In genomic region chr13:37963354-37964007, GRCm38 (mm10) we compare ENCODE assay signal across 8 mouse cellular contexts. TPM values are rescaled to one million over a fixed set of nuclear protein-coding genes. Genes with fewer than 3 reads are reported as not detected.
DNase-seq lines count a peak whose midpoint lies in the region; ATAC-seq lines count a peak whose summit lies in the region.

No protein-coding gene starts in this region.

- no peak overlapping the region for H3K27ac ChIP-seq in hindbrain, embryonic 13.5 days

- peaks cover 28% of the 10 kb centered on the region for H3K4me1 ChIP-seq in hindbrain, embryonic 13.5 days (replicated peaks)

- no peak overlapping the region for H3K9ac ChIP-seq in hindbrain, embryonic 13.5 days

- peak; percentile 90 for DNase-seq in R1 (ENCODE audit: low read depth, low spot score)
- peak; percentile 82 to 87 for DNase-seq in cerebellum, postnatal 10 days
- DNase-seq in frontal cortex, postnatal 25 days (ENCODE audit: low spot score in 2 of 2): peak; percentile 42 to 62
- DNase-seq in layer of hippocampus, postnatal 10 days (ENCODE audit: low spot score in 2 of 2): peak; percentile 80 to 81
- DNase-seq in lung, postnatal 14 days: peak; percentile 84
- peak; percentile 79 for DNase-seq in ovary, postnatal 14 days (ENCODE audit: low spot score)
- peak; percentile 73 for DNase-seq in thymus, postnatal 25 days

- H3K9me3 ChIP-seq in hindbrain, embryonic 13.5 days: no peaks in the 10 kb centered on the region

- H3K4me2 ChIP-seq in hindbrain, embryonic 13.5 days: peak overlapping the region; percentile 50

- peaks cover 18% of the 10 kb centered on the region for H3K27me3 ChIP-seq in hindbrain, embryonic 13.5 days

- WGBS in hindbrain, embryonic 13.5 days: 2% methylated on average over 12 of the region's 12 CpGs

- peak overlapping the region; percentile 31 for H3K4me3 ChIP-seq in hindbrain, embryonic 13.5 days

- no peak for ATAC-seq in hindbrain, embryonic 13.5 days (ENCODE audit: low FRiP score)

- H3K36me3 ChIP-seq in hindbrain, embryonic 13.5 days: no peaks in the 10 kb centered on the region

RNA-seq across cellular contexts. Expression of gene Ssr1, which starts 30.5 kb away (rescaled TPM):
- polyA plus RNA-seq in hindbrain, embryonic 13.5 days (2015; fragmentation: Nextera tagmentation; extraction: Ambion mirVana): 67.2 and 70.0 TPM in 2 replicates
- total RNA-seq in layer of hippocampus, postnatal 10 days (2021): 10 to 100 TPM; 81.6 to 91.7 TPM
